Mouse (Mus musculus) retina, postnatal 7 days (tissue): ENCODE measurements around the gene Lipo4.
"Not testable (repeated sequence)": the region's sequence is repeated elsewhere in the genome, so short reads cannot be mapped to it uniquely, and the experiment has no call there.

Experiments
- DNase-seq: peaks from one replicate; pipeline ENCODE4 v3.0.0-alpha.2; 2012; ENCODE audit warnings: low read depth, low spot score

Lipo4 gene

GRCm38 (mm10) chr19:33517680-33518079, at the start of gene Lipo4:
Lipo4 (minus strand) TSS chr19:33517780.
- DNase-seq, result no peak

DNA sequence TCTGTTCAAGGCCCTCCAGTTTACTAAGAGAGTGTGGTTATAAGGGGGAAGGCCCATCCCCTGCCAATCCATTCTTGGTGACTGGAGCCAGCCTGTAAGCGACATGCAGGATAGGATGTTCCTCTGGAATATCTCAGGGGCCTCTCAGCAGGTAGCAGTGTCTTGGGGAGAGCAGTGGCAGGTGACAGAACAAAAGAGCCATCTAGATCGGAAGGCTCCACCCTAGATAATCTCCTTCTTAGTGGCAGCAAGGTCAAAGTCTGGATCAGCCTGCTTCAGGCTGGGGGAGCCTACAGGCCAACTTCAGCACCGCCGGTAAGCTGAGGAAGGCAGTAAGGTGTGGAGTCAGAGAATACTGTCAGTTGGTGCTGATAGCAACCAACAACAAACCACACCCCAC, 61.2 kb downstream of the Lipo4 start:
- DNase-seq, result not testable (repeated sequence)

- DNase-seq, result no peak
These were observed 63.9 kb downstream of the Lipo4 start for GRCm38 (mm10) chr19:33453725-33454124.
